Mouse (Mus musculus) megakaryocyte-erythroid progenitor cell, adult 5-6 weeks (primary cell): Measurements from ENCODE around the gene Tbx20. TPM values are rescaled to one million over a fixed set of nuclear protein-coding genes. Genes with fewer than 3 reads are reported as not detected.
A peak's percentile ranks its signal among the peaks of the same experiment; 100 is the strongest.

Source experiments
- ATAC-seq: replicated peaks from 2 replicates; pipeline ENCODE4 v1.8.0; 2016; ENCODE audit warnings: mild to moderate bottlenecking, inconsistent platforms; ENCODE audit not compliant: severe bottlenecking, poor library complexity, low FRiP score, low TSS enrichment
- total RNA-seq, 2 experiments: library from RNA; stranded (forward) in 1 of 2; stranded (reverse) in 1 of 2; fragments of 200-1000, 215-1000 nt in 1 of 2; fragments of >200 nt in 1 of 2; fragmentation: Nextera tagmentation in 1 of 2; gene quantifications; 2 replicates each; pipeline ENCODE4 v1.2.3; 2014 to 2017

The Tbx20 gene
- total RNA-seq, 2 experiments from 2014 or later: not detected

DNA sequence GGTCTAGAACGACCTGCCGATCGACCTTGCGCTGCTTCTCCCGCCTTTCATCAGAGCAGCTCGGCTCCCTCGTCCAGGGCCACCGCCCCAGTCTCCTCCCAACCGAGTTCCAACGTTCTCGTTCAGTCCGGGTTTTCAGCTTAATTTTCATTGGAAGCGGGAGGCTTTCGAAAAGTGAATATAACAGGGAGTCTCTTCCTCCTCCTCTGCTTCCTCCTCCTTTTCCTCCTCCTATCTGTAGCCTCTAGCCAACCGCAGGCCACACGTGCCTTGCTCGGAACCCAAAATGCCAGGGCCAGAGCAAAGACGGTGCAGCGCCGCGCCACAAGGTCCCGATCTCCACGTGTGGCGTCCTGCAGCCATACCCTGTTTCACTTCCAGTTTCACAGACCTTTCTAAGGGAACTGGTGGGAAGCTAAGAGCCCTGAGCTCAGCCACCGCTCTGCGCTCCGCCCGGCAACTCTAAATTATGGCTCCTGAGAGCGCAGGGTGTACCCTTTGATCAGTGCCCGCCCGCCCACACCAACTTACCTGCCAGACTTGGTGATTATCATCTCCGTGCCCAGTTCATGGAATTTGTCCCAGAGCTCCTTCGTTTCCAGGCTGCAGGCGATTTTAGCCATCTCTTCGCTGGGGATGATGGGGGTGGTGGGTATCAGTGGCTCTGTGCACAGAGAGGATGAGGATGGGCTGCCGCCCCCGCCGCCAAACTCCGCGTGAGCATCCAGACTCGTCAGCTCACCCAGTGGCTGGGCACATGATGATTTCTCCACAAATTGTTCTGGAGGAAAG is 3.8 kb downstream of the Tbx20 start:
- no peak for ATAC-seq

DNA sequence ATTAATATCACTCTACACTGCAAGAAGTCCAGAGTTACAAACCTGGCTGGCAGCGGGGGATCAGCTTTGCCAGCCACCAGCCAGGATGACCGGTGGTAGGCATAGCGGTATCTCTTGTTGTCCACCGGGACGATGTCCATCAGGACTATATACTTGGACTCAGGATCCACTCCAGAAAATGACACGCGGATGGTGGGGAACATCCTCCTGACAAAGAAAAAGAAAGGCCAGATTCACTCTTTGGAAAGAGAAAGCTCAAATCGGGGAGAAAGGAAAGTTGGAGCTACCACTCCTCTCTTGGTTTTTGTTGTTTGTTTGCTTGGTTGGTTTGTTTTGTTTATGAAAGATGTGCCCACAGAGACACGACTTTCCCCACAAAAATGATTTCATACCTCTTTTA is 4.5 kb downstream of the Tbx20 start:
- ATAC-seq: no peak

DNA sequence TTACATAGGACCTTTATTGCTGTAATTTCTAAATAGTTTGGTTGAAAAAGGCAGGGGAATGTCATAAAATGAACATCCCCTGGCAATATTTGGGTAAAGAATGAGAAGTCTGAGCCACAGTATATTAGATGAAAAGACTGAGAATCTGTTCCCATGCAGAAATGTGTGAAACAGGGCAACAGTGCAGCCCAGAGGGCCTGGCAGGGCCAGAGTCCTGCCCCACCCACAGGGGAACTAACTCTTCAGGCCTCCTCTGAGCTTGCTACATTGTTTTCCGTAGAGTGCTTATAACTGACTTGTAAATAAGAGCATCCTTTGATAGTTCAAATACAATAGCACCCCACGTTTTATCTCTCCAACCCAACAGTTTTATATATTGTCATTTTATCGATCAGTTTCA is 7.0 kb downstream of the Tbx20 start:
- ATAC-seq: no peak

DNA sequence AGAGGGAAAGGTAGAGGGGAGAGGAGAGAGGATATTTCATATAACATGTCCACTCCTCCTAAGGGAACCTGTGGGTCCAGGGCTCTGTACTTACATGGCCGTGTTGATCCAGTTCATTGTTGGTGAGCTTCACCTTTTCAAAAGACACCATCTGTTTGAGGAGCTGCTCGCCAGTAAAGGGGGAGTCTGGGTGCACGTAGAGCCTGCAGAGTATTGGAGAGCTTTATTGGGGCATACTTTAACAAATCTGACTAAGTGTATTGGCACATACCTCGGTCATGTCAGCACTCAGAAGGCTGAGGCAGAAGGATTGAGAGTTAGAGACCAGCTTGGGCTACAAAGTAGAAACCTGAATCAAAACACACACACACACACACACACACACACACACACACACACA is 8.5 kb downstream of the Tbx20 start:
- no peak for ATAC-seq

DNA sequence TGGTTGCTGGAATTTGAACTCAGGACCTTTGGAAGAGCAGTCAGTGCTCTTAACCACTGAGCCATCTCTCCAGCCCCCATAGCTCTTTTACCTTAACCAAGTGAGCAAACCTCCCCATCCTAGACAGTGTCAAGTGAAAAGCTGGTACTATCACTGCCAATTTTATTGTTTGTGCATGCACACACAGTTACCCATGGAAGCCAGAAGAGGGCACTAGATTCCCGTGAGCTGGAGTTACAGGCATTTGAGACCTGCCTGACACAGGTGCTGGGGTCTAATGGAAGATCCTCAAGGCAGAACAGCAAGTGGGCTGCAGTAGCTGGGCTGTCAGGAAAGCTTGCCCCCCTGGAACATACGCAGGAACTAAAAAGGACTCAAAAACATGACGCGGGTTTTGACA is 13.6 kb downstream of the Tbx20 start:
- ATAC-seq: no peak

DNA sequence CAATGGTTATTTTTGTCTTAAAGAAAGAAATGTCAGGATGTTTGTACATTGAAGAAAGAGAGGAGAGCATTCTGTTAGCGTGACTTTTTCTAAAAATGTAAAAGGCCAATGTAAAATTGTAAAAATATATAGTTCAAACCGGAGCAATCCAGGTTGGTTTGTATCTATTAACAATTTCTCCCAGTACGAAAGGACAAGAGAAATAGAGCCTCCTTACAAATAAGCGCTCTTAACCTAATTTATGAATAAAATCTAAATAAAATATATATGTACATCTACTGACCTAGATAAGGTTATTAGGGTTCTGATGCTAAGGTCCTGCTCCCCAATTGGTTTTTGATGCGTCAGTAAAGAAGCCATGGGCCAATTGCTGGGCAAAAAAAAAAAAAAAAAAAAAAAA is 29.1 kb downstream of the Tbx20 start:
- peak; percentile 80 for ATAC-seq

DNA sequence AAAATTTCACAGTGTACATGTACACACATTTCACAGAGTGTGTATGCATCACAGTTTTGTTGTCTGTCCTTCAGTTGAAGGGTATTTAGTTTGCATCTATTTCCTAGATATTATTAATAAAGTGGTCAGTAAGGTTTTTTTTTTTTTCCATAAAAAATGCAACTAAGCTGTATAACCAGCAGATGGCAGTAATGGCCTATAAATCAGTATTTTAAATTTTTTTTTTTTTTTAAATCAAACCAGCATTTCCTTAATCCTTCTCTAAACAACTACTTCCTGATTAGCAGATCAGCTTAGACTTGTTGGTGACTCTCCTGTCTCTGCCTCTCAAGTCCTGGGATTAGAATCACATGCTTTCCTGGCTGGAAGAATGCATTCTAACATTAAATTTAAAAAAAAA is 72.9 kb downstream of the Tbx20 start:
- no peak for ATAC-seq

DNA sequence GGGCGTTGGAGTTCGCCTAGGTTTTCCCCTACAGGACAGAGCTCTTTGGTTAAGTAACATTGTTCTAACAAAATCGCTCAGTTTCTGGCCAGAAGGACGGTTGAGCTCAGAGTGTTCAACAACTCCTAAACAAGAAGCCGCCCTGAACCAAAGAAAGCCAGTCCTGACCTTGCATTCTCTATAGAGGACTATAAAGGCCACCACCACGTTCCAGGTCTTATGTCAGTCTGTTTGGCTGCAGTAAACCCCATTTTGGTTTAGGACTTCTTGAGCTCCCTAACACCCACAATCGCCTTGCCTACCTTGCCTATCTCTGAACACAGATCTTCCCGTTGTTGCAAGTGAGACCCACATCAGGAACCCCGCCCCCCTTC is 77.7 kb downstream of the Tbx20 start:
- no peak for ATAC-seq

DNA sequence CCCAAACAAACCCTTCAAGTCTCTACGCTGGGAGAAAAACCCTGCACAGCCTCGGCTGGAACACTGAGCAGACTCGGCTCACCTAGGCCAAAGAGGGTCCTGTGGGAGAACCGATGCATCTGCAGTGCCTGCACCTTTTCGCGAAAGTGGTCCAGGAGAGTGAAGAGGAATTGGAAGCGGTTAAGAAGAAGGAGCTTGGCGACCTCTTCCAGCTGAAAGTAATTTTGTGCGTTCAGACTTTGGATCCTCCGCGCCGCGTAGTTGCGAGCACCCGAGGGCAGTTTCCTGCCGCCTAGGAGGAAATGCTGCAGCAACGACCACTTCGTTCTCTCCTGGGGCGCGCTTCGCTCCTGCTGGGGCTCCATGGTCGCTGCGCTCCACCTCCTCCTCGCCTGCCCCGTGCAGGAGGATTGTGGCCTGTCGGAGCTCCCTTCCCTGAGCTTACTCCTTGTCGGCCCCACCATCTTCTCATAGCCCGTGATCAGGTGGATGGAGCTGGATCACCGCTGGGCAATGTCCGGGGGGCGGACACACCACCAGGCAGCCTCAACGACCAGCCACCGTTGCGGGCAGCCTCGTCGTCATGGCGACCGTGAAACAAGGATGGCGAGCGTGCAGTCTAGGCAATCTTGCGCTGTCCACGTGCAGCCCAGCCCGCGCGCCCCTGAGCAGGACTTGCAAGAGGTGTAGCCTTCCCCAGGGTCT is 78.3 kb downstream of the Tbx20 start, which contains the start of gene Dpy19l2:
Dpy19l2 (minus strand) TSS at position 594 of the 705 bp plus-strand sequence.
- no peak for ATAC-seq

Other genes with a start within 250 kb of the Tbx20 start
- not detected in 2 replicates for gene Cypt4, start 149.1 kb downstream of the Tbx20 start, total RNA-seq (2014; fragmentation: Nextera tagmentation)
- not detected in 2 replicates for gene Cypt4, start 149.1 kb downstream of the Tbx20 start, total RNA-seq (2017)
- not detected in 2 replicates for gene Dpy19l2, start 78.0 kb downstream of the Tbx20 start, total RNA-seq (2014; fragmentation: Nextera tagmentation)
- gene Dpy19l2, start 78.0 kb downstream of the Tbx20 start, total RNA-seq (2017): not detected in 2 replicates